Mouse (Mus musculus): ENCODE measurements around the gene Spa17.

Gene Spa17

GRCm38 (mm10) chr9:37621290-37621689 is 7.8 kb upstream of the Spa17 start:
- no peak for DNase-seq (ENCODE audit: low spot score in 2 of 2)

- peak in 1 of 2 experiments; percentile 14 for DNase-seq (ENCODE audit: low spot score in 2 of 2)
Observed at GRCm38 (mm10) chr9:37616770-37617169, 3.2 kb upstream of the Spa17 start.

- DNase-seq (ENCODE audit: low spot score in 2 of 2), result no peak
Observed at GRCm38 (mm10) chr9:37615220-37615619, 1.7 kb upstream of the Spa17 start.

GRCm38 (mm10) chr9:37614316-37614715 is 794 bp upstream of the Spa17 start:
- DNase-seq (ENCODE audit: low spot score in 2 of 2), result no peak

- DNase-seq (ENCODE audit: low spot score in 2 of 2), result no peak
Observed at GRCm38 (mm10) chr9:37613911-37614280, 374 bp upstream of the Spa17 start.

GRCm38 (mm10) chr9:37609558-37609957 is 4.0 kb downstream of the Spa17 start:
- DNase-seq (ENCODE audit: low spot score in 2 of 2), result no peak

- no peak for DNase-seq (ENCODE audit: low spot score in 2 of 2)
Observed at GRCm38 (mm10) chr9:37605089-37605488, 8.4 kb downstream of the Spa17 start.

- DNase-seq (ENCODE audit: low spot score in 2 of 2), result no peak
Observed at GRCm38 (mm10) chr9:37600538-37601205, 12.8 kb downstream of the Spa17 start.

- no peak for DNase-seq (ENCODE audit: low spot score in 2 of 2)
Observed at GRCm38 (mm10) chr9:37598637-37599036, 14.9 kb downstream of the Spa17 start.

- DNase-seq (ENCODE audit: low spot score in 2 of 2), result no peak
Observed at GRCm38 (mm10) chr9:37595570-37595969, 18.0 kb downstream of the Spa17 start.

GRCm38 (mm10) chr9:37593690-37594089 is 19.8 kb downstream of the Spa17 start:
- DNase-seq (ENCODE audit: low spot score in 2 of 2), result no peak

GRCm38 (mm10) chr9:37592633-37593032 is 20.9 kb downstream of the Spa17 start:
- no peak for DNase-seq (ENCODE audit: low spot score in 2 of 2)

- no peak for DNase-seq (ENCODE audit: low spot score in 2 of 2)
Observed at GRCm38 (mm10) chr9:37592025-37592424, 21.5 kb downstream of the Spa17 start.

GRCm38 (mm10) chr9:37590381-37590780 is 23.1 kb downstream of the Spa17 start:
- no peak for DNase-seq (ENCODE audit: low spot score in 2 of 2)

GRCm38 (mm10) chr9:37586718-37587117 is 26.8 kb downstream of the Spa17 start:
- no peak for DNase-seq (ENCODE audit: low spot score in 2 of 2)

- DNase-seq (ENCODE audit: low spot score in 2 of 2), result no peak
Observed at GRCm38 (mm10) chr9:37583594-37583993, 29.9 kb downstream of the Spa17 start.

- DNase-seq (ENCODE audit: low spot score in 2 of 2), result no peak
Observed at GRCm38 (mm10) chr9:37576436-37576930, 37.0 kb downstream of the Spa17 start.

- no peak for DNase-seq (ENCODE audit: low spot score in 2 of 2)
Observed at GRCm38 (mm10) chr9:37572204-37572876, 41.2 kb downstream of the Spa17 start.

GRCm38 (mm10) chr9:37569231-37569835 is 44.2 kb downstream of the Spa17 start:
- no peak for DNase-seq (ENCODE audit: low spot score in 2 of 2)

- no peak for DNase-seq (ENCODE audit: low spot score in 2 of 2)
Observed at GRCm38 (mm10) chr9:37568605-37569214, 44.8 kb downstream of the Spa17 start.

GRCm38 (mm10) chr9:37567892-37568604 is 45.5 kb downstream of the Spa17 start:
- no peak for DNase-seq (ENCODE audit: low spot score in 2 of 2)

GRCm38 (mm10) chr9:37567454-37567853 is 46.1 kb downstream of the Spa17 start:
- DNase-seq (ENCODE audit: low spot score in 2 of 2), result no peak

All from urinary bladder, adult 18-20 months (tissue).